Mouse (Mus musculus): ENCODE measurements at regions not wholly inside any gene's neighbourhood (a gene's known extent, or its start where the extent isn't known, plus 50 kb on each side); places are given as distances from the start of the nearest gene placed in this dataset.

DNA sequence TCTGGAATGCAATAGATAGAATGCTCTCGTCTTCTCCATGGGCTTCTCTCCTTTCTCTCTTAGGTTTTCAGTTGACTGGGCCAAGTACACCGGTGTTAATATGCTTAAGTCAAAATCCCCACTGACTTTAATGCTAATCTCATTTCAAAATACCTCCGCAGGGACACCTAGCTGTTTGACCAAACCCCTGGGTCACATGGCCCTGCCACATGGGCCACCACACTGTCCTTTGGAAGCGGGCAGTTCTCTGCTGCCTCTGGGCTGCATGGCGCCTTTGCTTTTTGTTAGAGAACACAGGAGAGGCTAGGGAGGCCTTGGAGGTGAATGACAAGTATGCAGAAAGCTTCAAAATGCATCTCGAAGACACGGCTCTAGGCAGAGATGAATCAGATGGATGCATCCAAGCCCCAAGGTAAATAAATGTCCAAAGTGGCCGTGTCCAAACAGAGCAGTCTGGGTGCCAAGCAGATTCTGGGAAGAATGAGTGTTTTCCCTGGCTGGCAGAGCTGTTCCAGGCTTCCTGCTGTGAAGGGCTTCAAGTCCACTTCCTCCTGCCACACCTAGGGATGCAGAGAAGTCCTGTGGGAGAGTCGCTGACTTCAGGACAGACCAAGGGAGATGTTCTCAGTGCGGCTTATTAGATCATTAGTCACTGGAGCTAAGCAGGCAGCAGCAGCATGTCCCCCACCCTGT is 147.4 kb upstream of the Klf14 start:
- Histone ChIP-seq H3K9ac (ENCODE audit: low read depth, low read length, severe bottlenecking) (no peak overlapping the region), H3K4me2 (replicated peaks; ENCODE audit: low read depth, low read length, severe bottlenecking) (no peak overlapping the region), H3K9me3 (ENCODE audit: control insufficient read depth, low read length) (peaks cover 8% of the 10 kb centered on the region; the same call in 1 of the 2 replicates), H3K27me3 (ENCODE audit: control insufficient read depth, insufficient read depth, low read length) (no peaks in the 10 kb centered on the region), H3K4me1 (ENCODE audit: control insufficient read depth, insufficient read depth, low read length) (no peaks in the 10 kb centered on the region), H3K36me3 (ENCODE audit: control insufficient read depth, insufficient read depth, low read length) (no peaks in the 10 kb centered on the region), H3K27ac (replicated peaks; ENCODE audit: low read depth, low read length) (no peak overlapping the region), H3K4me3 (replicated peaks; ENCODE audit: low read length) (no peak overlapping the region)
- 79% methylated on average over 10 of the region's 10 CpGs for whole genome bisulfite sequencing
- no peak for DNase-seq (ENCODE audit: low spot score)
- ATAC-seq (ENCODE audit: low FRiP score, low read depth) = no peak
- no peak for TF ChIP-seq POLR2A (IDR thresholded peaks at IDR 0.05; ENCODE audit: borderline replicate concordance, extremely low read depth, insufficient read depth, insufficient read length)

GRCm38 (mm10) chr6:31106856-31107359 is 148.0 kb upstream of the Klf14 start:
- no peaks in the 10 kb centered on the region for H3K36me3 ChIP-seq (ENCODE audit: control insufficient read depth, insufficient read depth, low read length)
- H3K27ac ChIP-seq (replicated peaks; ENCODE audit: low read depth, low read length) = no peak overlapping the region
- H3K4me2 ChIP-seq (replicated peaks; ENCODE audit: low read depth, low read length, severe bottlenecking) = no peak overlapping the region
- H3K4me1 ChIP-seq (ENCODE audit: control insufficient read depth, insufficient read depth, low read length) = no peaks in the 10 kb centered on the region
- peaks cover 8% of the 10 kb centered on the region; the same call in 1 of the 2 replicates for H3K9me3 ChIP-seq (ENCODE audit: control insufficient read depth, low read length)
- no peaks in the 10 kb centered on the region for H3K27me3 ChIP-seq (ENCODE audit: control insufficient read depth, insufficient read depth, low read length)
- no peak overlapping the region for H3K4me3 ChIP-seq (replicated peaks; ENCODE audit: low read length)
- no peak overlapping the region for H3K9ac ChIP-seq (ENCODE audit: low read depth, low read length, severe bottlenecking)
- TF ChIP-seq POLR2A (IDR thresholded peaks at IDR 0.05; ENCODE audit: borderline replicate concordance, extremely low read depth, insufficient read depth, insufficient read length) = no peak
- WGBS = 90% methylated on average over 10 of the region's 10 CpGs
- no peak for DNase-seq (ENCODE audit: low spot score)
- no peak for ATAC-seq (ENCODE audit: low FRiP score, low read depth)

- no peak for ATAC-seq (ENCODE audit: low FRiP score, low read depth)
- H3K27ac ChIP-seq (replicated peaks; ENCODE audit: low read depth, low read length) = no peak overlapping the region
- WGBS = 98% methylated on average over 4 of the region's 4 CpGs
Observed at GRCm38 (mm10) chr6:31107360-31107759, 148.5 kb upstream of the Klf14 start.

GRCm38 (mm10) chr6:31107916-31108685 is 149.2 kb upstream of the Klf14 start:
- ATAC-seq (ENCODE audit: low FRiP score, low read depth) = no peak
- no peak for DNase-seq (ENCODE audit: low spot score)

More at GRCm38 (mm10) chr6:31107360-31107759, 148.5 kb upstream of the Klf14 start:
- Histone ChIP-seq H3K27me3 (ENCODE audit: control insufficient read depth, insufficient read depth, low read length) (no peaks in the 10 kb centered on the region), H3K4me3 (replicated peaks; ENCODE audit: low read length) (no peak overlapping the region), H3K4me1 (ENCODE audit: control insufficient read depth, insufficient read depth, low read length) (no peaks in the 10 kb centered on the region), H3K4me2 (replicated peaks; ENCODE audit: low read depth, low read length, severe bottlenecking) (no peak overlapping the region), H3K9me3 (ENCODE audit: control insufficient read depth, low read length) (peaks cover 8% of the 10 kb centered on the region; the same call in 1 of the 2 replicates), H3K36me3 (ENCODE audit: control insufficient read depth, insufficient read depth, low read length) (no peaks in the 10 kb centered on the region), H3K9ac (ENCODE audit: low read depth, low read length, severe bottlenecking) (no peak overlapping the region)
- TF ChIP-seq POLR2A (IDR thresholded peaks at IDR 0.05; ENCODE audit: borderline replicate concordance, extremely low read depth, insufficient read depth, insufficient read length) = no peak
- DNase-seq (ENCODE audit: low spot score) = no peak

DNA sequence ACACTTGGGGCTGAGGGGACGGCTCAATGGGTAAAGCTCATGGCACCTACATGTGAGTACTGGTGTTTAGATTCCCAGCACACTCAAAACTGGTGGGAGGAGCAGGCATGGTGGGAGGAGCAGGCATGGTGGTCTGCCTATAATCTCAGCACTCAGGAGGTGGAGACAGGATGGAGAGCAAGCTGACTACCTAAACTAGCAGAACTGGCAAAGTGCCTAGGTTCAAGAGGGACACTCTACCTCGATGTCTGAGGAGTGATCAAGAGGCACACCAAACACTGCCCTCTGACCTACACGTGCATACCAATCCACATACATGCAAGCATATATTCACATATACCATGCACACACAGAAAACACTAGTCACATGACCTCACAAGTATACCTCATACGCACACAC is 150.7 kb upstream of the Klf14 start:
- DNase-seq (ENCODE audit: low spot score) = no peak
- no peak for TF ChIP-seq POLR2A (IDR thresholded peaks at IDR 0.05; ENCODE audit: borderline replicate concordance, extremely low read depth, insufficient read depth, insufficient read length)

More at GRCm38 (mm10) chr6:31107916-31108685, 149.2 kb upstream of the Klf14 start:
- Histone ChIP-seq H3K27ac (replicated peaks; ENCODE audit: low read depth, low read length) (no peak overlapping the region), H3K4me3 (replicated peaks; ENCODE audit: low read length) (no peak overlapping the region), H3K4me2 (replicated peaks; ENCODE audit: low read depth, low read length, severe bottlenecking) (no peak overlapping the region), H3K4me1 (ENCODE audit: control insufficient read depth, insufficient read depth, low read length) (no peaks in the 10 kb centered on the region; the same call in 1 of the 2 replicates), H3K36me3 (ENCODE audit: control insufficient read depth, insufficient read depth, low read length) (no peaks in the 10 kb centered on the region), H3K9ac (ENCODE audit: low read depth, low read length, severe bottlenecking) (no peak overlapping the region), H3K27me3 (ENCODE audit: control insufficient read depth, insufficient read depth, low read length) (no peaks in the 10 kb centered on the region), H3K9me3 (ENCODE audit: control insufficient read depth, low read length) (peaks cover 8% of the 10 kb centered on the region; the same call in 1 of the 2 replicates)
- TF ChIP-seq POLR2A (IDR thresholded peaks at IDR 0.05; ENCODE audit: borderline replicate concordance, extremely low read depth, insufficient read depth, insufficient read length) = no peak
- 59% methylated on average over 5 of the region's 5 CpGs for WGBS

More for the DNA sequence above, 150.7 kb upstream of the Klf14 start:
- Histone ChIP-seq H3K4me2 (replicated peaks; ENCODE audit: low read depth, low read length, severe bottlenecking) (no peak overlapping the region), H3K4me3 (replicated peaks; ENCODE audit: low read length) (no peak overlapping the region), H3K36me3 (ENCODE audit: control insufficient read depth, insufficient read depth, low read length) (no peaks in the 10 kb centered on the region), H3K27me3 (ENCODE audit: control insufficient read depth, insufficient read depth, low read length) (no peaks in the 10 kb centered on the region), H3K27ac (replicated peaks; ENCODE audit: low read depth, low read length) (no peak overlapping the region), H3K9ac (ENCODE audit: low read depth, low read length, severe bottlenecking) (no peak overlapping the region), H3K9me3 (ENCODE audit: control insufficient read depth, low read length) (peaks cover 8% of the 10 kb centered on the region; the same call in 1 of the 2 replicates), H3K4me1 (ENCODE audit: control insufficient read depth, insufficient read depth, low read length) (no peaks in the 10 kb centered on the region; the same call in 1 of the 2 replicates)
- no peak for ATAC-seq (ENCODE audit: low FRiP score, low read depth)
- 94% methylated on average over 4 of the region's 4 CpGs for WGBS

Measured in limb, embryonic 14.5 days (tissue).